Mouse (Mus musculus): ENCODE measurements around the gene Rreb1.
A peak's percentile ranks its signal among the peaks of the same experiment; 100 is the strongest.

The Rreb1 gene

GRCm38 (mm10) chr13:37913963-37914362, 135.8 kb downstream of the Rreb1 start:
- DNase-seq (ENCODE audit: inconsistent ontology term): no peak

DNA sequence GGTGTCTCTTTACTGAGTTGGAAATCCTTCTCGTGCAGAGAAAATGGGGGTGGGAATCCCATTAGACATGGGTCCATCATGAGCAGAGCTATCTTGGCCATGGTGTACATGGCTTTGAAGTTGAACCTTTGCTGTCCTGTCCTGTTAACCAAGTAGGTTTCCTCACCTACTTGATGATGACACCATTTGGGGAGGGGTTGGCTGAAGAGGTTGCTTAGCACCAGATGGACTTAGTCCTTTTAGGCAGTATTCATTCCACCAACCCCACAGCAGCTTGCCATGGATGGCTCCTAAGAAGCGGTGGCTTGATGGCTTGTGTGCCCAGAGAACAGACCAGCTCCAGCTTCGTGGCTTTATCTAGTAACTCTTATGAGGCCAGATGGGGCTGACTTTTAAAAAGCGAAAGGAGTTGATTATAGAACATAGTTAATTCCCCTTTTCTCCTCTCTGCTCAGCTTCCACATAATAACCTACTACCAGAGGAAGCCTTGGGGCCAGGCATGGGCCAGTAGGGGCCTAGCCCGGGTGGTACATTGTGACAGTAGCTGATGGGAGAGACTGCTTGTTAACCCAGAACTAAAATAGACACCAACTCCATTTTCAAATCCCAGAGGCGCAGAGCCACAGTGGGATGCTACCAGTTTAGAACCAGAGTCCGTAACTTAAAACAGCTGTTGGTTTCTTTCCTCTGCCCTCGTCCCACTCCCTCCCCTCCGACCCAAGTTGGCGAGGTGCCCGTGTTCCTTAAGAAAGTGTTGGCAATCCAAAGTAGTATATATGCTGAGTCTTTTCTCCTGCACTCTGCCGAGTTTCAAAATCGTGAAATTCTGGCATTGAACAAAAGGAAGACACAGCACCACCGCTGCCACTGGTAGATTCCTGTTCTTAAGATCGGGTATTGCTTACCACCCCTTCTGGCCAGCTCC, 140.4 kb downstream of the Rreb1 start:
- DNase-seq (ENCODE audit: inconsistent ontology term): no peak

DNA sequence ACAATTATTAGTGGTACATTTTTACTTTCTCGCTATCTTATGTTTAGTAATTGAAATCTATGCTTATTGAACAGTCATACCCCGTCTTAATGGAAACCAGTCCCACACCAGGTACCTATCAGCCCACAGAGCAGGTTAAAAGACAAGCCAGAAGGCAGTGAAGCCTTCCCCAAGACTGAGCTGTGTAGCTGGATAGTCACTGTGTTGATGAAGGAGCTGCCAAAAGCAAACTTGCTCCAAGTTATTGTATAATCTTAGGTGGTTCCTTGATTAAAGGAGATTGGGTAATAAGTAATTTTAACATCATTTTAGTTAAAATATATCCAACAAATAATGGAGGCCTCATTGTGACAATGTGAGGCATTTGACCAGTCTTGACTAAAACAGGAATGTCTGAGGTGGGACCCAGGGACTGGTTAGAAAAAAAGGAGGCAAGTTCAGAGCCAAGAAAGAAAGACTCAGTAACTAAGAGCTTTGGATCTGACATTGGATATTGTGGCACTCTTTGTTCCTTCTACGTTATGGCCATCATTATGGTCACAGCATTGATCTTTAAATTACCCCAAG, 141.6 kb downstream of the Rreb1 start:
- DNase-seq (ENCODE audit: inconsistent ontology term): no peak

DNA sequence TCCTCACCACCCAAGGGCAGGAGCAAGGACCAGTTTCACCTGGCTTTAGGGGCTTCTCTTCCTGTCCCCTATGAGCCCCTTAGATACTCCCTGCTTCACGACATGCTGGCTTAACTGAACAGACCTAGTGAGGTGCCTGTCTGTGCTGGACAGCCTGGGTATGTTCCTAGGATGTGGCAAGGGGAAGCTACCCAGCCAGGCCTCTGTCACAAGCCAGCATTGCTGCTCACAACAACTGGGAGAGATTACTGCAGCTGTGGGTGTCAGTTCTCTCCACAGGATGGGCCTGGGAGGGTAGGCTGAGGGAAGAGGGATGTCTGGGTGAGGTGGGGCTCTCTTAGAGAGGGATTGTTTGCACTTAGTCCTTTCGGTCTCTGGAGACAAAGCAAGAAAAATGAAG, 142.5 kb downstream of the Rreb1 start:
- DNase-seq (ENCODE audit: inconsistent ontology term): no peak

DNA sequence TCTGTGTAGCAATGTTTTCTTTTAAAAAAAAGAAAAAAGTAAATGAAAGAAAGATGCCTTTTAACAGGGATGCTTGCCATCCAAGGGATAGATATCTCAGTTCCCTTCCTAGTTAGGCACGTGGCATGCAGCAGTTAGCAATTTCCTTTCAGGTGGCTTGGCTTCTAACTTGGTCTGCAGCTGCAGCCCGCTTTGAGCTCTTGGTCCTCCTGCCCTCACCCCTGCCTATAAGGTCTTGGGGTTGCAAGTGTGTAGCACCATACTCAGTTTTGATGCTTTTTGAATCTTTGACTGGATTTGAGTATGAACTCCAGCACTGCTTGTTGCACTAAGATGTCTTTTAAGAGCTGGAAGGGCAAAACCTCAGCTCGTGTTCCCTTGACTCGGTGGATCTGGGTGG, 144.9 kb downstream of the Rreb1 start:
- no peak for DNase-seq (ENCODE audit: inconsistent ontology term)

- no peak for DNase-seq (ENCODE audit: inconsistent ontology term)
Measured at GRCm38 (mm10) chr13:37923643-37924460, 145.7 kb downstream of the Rreb1 start.

- DNase-seq (ENCODE audit: inconsistent ontology term): no peak
Measured at GRCm38 (mm10) chr13:37924461-37924948, 146.3 kb downstream of the Rreb1 start.

DNA sequence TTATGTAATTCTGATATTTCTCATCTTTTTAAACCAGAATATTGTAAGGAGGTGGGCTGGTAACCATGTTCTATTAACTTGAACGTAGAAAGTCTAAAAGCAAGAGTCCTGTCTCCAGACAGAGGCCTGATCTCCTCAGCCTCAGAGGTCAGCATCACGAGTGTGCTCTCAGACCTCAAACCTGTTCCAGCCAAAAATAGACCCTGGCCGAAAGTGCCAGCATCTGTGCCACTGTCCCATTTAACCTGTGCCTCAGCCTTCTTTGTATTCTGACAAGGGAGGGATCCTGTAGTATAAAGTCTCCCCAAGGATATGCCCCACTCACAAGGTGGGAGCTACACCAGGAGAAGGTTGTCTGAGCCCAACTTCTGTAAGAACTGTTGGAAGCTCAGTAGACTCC, 148.2 kb downstream of the Rreb1 start:
- no peak for DNase-seq (ENCODE audit: inconsistent ontology term)

DNA sequence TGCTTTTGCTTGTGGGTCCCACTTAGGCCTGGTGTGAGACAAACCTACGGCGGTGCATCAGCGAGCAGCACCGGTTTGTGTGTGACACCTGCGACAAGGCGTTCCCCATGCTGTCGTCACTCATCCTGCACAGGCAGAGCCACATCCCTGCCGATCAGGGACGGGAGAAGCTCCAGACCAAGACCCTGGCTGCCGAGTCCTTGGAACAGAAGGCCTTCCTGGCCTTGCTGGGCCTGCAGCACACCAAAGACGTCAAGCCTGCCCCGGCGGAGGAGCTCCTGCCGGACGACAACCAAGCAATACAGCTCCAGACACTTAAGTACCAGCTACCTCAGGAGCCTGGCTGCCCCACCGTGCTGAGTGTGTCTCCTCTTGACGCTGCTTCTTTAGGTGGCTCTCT, 151.3 kb downstream of the Rreb1 start:
- no peak for DNase-seq (ENCODE audit: inconsistent ontology term)

DNA sequence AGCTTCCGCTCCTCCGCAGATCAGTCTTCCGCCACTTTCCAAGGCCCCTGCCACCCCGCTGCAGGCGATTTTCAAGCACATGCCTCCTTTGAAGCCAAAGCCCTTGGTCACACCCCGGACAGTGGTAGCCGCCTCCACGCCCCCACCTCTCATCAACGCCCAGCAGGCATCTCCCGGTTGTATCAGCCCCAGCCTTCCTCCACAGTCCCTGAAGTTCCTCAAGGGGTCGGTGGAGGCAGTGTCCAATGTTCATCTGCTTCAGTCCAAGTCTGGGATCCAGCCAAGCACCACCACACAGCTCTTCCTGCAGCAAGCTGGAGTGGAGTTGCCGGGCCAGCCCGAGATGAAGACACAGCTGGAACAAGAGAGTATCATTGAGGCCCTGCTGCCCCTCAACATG, 151.9 kb downstream of the Rreb1 start:
- DNase-seq (ENCODE audit: inconsistent ontology term): no peak

DNA sequence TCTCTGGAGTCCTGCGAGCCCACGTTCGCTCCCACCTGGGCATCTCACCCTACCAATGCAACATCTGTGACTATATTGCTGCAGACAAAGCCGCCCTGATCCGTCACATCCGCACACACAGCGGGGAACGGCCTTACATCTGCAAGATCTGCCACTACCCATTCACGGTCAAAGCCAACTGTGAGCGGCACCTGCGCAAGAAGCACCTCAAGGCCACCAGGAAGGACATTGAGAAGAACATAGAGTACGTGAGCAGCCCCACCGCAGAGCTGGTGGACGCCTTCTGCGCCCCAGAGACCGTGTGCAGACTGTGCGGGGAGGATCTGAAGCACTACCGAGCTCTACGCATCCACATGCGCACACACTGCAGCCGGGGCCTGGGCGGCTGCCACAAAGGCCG, 152.4 kb downstream of the Rreb1 start:
- no peak for DNase-seq (ENCODE audit: inconsistent ontology term)

- no peak for DNase-seq (ENCODE audit: inconsistent ontology term)
Measured at GRCm38 (mm10) chr13:37931210-37931922, 153.2 kb downstream of the Rreb1 start.

DNA sequence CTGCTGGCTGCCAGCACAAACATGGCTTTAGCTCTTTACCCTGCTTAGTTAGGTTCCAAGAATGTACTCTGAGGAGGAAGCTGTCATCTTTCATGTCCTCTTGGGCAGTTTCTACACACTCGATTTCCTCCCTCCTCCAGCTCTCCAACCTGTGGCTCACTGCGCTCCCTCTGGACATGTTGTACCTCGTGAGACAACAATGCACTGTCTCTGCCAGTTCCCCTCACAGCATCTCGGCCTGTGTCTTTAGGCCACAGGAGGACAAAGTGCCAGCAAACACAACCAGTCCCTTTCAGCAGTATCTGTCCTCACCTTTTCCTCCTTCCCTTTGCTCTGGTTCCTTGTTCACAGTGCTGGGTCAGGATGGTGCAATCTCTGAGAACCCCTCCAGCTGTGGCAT, 155.9 kb downstream of the Rreb1 start:
- DNase-seq (ENCODE audit: inconsistent ontology term): no peak

- peak; percentile 80 for DNase-seq (ENCODE audit: inconsistent ontology term)
Measured at GRCm38 (mm10) chr13:37934920-37935319, 156.7 kb downstream of the Rreb1 start.

GRCm38 (mm10) chr13:37936351-37936750, 158.2 kb downstream of the Rreb1 start:
- DNase-seq (ENCODE audit: inconsistent ontology term): peak; percentile 74

- DNase-seq (ENCODE audit: inconsistent ontology term): no peak
Measured at GRCm38 (mm10) chr13:37940167-37940566, 162.0 kb downstream of the Rreb1 start.

GRCm38 (mm10) chr13:37940649-37941048, 162.4 kb downstream of the Rreb1 start:
- DNase-seq (ENCODE audit: inconsistent ontology term): no peak

GRCm38 (mm10) chr13:37941138-37941645, 163.0 kb downstream of the Rreb1 start:
- no peak for DNase-seq (ENCODE audit: inconsistent ontology term)

DNA sequence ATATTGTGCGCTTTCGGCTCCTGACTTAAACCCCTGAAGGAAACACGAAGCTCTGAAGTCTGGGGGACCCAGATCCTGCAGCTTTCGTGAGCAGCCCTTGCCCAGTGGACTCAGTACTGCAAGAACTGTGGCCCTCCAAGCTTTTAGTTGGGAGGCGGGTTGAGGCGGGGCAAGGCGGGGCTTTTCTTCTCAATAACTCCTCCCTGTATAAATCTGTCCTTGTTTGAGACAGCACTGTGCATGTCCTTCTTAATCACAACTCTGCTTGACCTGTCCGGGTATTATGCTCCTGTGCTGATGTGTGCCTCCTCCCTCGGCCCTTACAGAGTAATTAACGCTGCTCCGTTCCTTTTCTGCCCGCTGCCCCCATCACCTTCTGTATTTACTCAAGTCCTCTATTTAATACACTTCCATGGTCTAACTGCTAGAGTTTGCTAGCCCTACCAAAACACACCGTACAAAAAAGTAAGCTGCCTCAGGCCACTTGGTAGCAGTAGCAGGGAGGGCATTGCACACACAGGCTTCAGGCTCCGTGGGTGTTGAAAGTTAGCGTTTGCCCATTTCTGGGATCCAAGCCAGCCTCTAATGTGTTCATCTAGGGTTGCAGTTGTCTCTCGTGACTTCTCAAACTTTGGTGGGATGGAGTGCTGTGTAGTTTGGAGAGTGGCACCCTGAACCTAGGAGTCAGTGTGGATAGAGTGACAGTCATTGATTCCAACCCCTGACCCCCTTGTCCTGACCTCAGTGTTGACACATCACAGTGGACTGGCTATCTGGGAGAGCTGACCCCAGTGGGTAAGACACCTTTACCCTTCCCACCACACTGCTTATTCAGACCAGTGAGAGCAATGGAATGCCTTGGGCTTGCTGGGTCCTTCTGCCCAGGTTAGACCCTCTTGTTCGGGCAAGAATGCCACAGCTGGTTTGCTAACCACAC, 164.0 kb downstream of the Rreb1 start:
- DNase-seq (ENCODE audit: inconsistent ontology term): peak; percentile 66

GRCm38 (mm10) chr13:37942887-37943331, 164.7 kb downstream of the Rreb1 start:
- no peak for DNase-seq (ENCODE audit: inconsistent ontology term)

Data from Muller cell, postnatal 12 days (primary cell).